Mouse (Mus musculus): ENCODE data around the gene Spag9. TPM values are rescaled to one million over a fixed set of nuclear protein-coding genes. Genes with fewer than 3 reads are reported as not detected.

Gene Spag9
- 29.7 and 38.4 TPM in 2 replicates for polyA plus RNA-seq (2015; fragmentation: Nextera tagmentation; extraction: Ambion mirVana)

DNA sequence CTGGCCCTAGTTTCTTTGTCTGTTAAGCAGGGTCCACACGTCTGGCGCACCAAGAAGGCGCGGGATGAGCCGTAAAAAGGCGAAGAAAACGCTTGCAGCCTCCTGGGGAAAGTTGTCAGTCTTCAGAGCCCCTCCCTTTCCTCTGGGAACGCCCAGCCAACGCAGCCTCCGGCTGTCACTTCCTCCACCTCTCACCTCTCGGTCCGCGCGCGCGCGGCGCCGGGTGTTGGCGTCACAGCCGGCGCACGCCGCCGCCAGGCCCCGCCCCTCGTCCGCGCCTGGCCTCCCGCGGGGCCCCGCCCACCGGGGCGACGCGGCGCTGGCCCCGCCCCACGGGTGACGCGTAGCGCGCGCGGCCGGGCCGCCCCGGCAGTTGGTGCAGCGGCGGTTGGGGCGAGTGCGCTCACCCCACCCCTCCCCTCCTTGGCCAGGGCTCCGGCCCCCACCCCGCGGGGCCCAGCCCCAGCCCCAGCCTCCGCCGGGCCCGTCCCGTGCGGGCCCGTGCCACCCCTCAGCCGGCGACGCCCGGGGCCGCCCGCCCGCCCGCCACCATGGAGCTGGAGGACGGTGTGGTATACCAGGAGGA lies at the start of gene Spag9:
TSS of gene Spag9 (plus strand) at position 372 of the 586 bp plus-strand sequence.
- H3K4me3 ChIP-seq (ENCODE audit: low read length) = peak within 1 kb of the TSS; percentile 96
- peak within 1 kb of the TSS; percentile 99 for H3K27ac ChIP-seq (ENCODE audit: low read length)
- H3K27me3 ChIP-seq (ENCODE audit: insufficient read depth, low read length) = no peaks in the 10 kb centered on the region
- WGBS = under 1% methylated on average over 52 of the region's 70 CpGs
- H3K9me3 ChIP-seq (ENCODE audit: low read length) = no peaks in the 10 kb centered on the region
- peak within 1 kb of the TSS; percentile 94 for H3K4me2 ChIP-seq (replicated peaks; ENCODE audit: low read depth, low read length)
- ATAC-seq (ENCODE audit: low FRiP score, low TSS enrichment) = peak; percentile 95
- peak within 1 kb of the TSS; percentile 96 for H3K9ac ChIP-seq (replicated peaks; ENCODE audit: low read length)
- peaks cover 26% of the 10 kb centered on the region for H3K4me1 ChIP-seq (ENCODE audit: insufficient read depth, low read length)
- H3K36me3 ChIP-seq (ENCODE audit: insufficient read depth, low read length) = no peaks in the 10 kb centered on the region

DNA sequence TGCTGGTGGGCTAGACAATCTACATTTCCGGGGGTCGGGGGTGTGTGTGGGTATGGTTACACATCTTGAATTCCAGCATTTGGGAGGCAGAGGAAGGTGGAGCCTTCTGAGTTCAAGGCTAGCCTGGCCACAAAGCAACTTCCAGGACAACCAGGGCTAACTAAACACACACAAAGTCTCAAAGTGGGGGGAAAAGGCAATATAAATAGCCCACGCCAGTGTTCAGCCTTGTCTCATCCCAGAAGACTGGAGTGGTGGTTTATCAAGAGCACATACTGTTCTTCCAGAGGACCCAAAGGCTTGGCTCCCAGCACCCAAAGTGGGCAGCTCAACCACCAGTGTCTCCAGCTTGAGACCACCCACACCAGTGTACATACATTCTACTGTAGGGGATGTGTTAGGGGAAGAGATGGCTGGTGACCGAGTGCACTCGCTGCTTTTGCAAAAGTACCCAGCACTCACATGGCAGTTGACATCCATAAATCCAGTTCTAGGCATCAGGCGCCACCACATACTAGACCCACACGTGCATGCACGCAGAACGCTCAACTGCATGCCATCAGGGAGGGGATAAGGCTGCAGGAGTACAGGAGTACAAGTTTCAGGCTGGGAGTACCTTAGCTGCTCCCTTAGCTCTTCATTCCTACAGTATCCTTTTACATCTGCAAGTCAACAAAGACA lies 46.9 kb upstream of the Spag9 start:
- peaks cover 21% of the 10 kb centered on the region for H3K4me1 ChIP-seq (ENCODE audit: insufficient read depth, low read length)
- WGBS = 79% methylated on average over 9 of the region's 9 CpGs
- no peak overlapping the region for H3K4me3 ChIP-seq (ENCODE audit: low read length)
- no peaks in the 10 kb centered on the region for H3K27me3 ChIP-seq (ENCODE audit: insufficient read depth, low read length)
- H3K9ac ChIP-seq (replicated peaks; ENCODE audit: low read length) = no peak overlapping the region
- H3K4me2 ChIP-seq (replicated peaks; ENCODE audit: low read depth, low read length) = no peak overlapping the region
- peaks cover 43% of the 10 kb centered on the region for H3K36me3 ChIP-seq (ENCODE audit: insufficient read depth, low read length)
- no peaks in the 10 kb centered on the region for H3K9me3 ChIP-seq (ENCODE audit: low read length)
- no peak for ATAC-seq (ENCODE audit: low FRiP score, low TSS enrichment)
- no peak overlapping the region for H3K27ac ChIP-seq (ENCODE audit: low read length)

DNA sequence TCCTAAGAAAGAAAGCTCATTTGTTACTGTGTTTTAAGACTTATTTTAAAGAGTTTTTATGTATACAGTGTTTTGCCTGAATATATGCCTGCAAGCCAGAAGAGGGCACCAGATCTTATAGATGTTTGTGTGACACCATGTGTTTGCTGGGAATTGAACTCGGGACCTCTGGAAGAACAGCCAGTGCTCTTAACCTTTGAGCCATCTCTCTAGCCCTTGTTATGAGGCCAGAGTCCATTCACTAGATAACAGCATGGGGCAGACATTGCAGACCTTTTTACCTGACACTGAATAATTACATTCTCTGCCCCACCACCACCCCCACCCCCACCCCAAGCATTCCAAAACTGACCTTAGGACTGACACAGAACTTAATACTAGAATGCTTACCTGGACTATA lies 45.8 kb upstream of the Spag9 start:
- WGBS = 76% methylated on average over 1 of the region's 1 CpGs
- no peaks in the 10 kb centered on the region for H3K9me3 ChIP-seq (ENCODE audit: low read length)
- H3K36me3 ChIP-seq (ENCODE audit: insufficient read depth, low read length) = peaks cover 43% of the 10 kb centered on the region
- no peak overlapping the region for H3K27ac ChIP-seq (ENCODE audit: low read length)
- H3K4me1 ChIP-seq (ENCODE audit: insufficient read depth, low read length) = peaks cover 29% of the 10 kb centered on the region
- H3K9ac ChIP-seq (replicated peaks; ENCODE audit: low read length) = no peak overlapping the region
- no peaks in the 10 kb centered on the region for H3K27me3 ChIP-seq (ENCODE audit: insufficient read depth, low read length)
- H3K4me2 ChIP-seq (replicated peaks; ENCODE audit: low read depth, low read length) = no peak overlapping the region
- no peak for ATAC-seq (ENCODE audit: low FRiP score, low TSS enrichment)
- no peak overlapping the region for H3K4me3 ChIP-seq (ENCODE audit: low read length)

DNA sequence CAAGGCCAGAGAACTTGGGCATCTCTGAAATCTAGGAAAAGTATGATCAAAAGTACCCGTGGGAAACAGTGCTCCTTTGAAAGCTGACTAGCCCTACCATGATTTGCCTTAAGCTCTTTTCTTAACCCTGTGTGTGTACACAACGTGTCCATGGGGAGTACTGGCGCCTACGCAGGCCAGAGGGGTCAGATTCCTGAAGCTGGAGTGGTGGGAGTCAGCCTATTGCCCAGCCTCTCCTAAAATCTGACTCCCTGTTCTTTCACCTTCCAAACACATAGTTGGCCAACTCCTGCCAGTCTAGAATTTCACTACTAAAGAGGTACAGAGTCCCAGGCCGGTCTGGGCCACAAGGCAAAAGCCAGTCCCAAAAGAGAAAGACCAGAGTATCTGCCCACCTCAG lies 43.5 kb upstream of the Spag9 start:
- H3K27ac ChIP-seq (ENCODE audit: low read length) = peak overlapping the region; percentile 2; the same call in 1 of the 2 replicates
- peak overlapping the region; percentile 13; the same call in 1 of the 2 replicates for H3K4me2 ChIP-seq (replicated peaks; ENCODE audit: low read depth, low read length)
- no peaks in the 10 kb centered on the region for H3K9me3 ChIP-seq (ENCODE audit: low read length)
- H3K9ac ChIP-seq (replicated peaks; ENCODE audit: low read length) = no peak overlapping the region; the same call in 1 of the 2 replicates
- no peaks in the 10 kb centered on the region for H3K27me3 ChIP-seq (ENCODE audit: insufficient read depth, low read length)
- H3K36me3 ChIP-seq (ENCODE audit: insufficient read depth, low read length) = peaks cover 43% of the 10 kb centered on the region
- H3K4me1 ChIP-seq (ENCODE audit: insufficient read depth, low read length) = peaks cover 35% of the 10 kb centered on the region
- no peak overlapping the region for H3K4me3 ChIP-seq (ENCODE audit: low read length)
- ATAC-seq (ENCODE audit: low FRiP score, low TSS enrichment) = no peak
- 17% methylated on average over 5 of the region's 5 CpGs for WGBS

DNA sequence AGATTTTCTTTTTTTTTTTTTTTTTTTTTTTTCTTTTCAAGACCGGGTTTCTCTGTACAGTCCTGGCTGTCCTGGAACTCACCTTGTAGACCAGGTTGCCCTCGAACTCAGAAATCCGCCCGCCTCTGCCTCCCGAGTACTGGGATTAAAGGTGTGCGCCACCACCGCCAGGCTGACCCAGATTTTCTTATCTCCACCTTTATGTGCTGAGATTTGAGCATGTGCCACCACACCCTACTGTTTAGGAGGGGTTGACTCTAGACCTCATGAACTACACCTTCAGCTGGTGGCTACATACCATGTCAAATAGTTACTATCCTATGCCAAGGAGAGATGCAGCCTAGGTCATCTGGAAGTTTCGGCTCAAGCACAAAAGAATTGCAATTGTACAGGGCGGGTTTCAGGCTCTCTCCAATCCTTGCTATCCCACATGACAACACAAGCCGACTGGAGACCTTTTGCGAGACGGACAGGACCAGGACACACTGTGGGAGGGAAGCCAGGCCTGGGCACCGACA lies 41.1 kb upstream of the Spag9 start:
- peak overlapping the region; percentile 92 for H3K4me2 ChIP-seq (replicated peaks; ENCODE audit: low read depth, low read length)
- H3K4me3 ChIP-seq (ENCODE audit: low read length) = peak overlapping the region; percentile 88
- peaks cover 35% of the 10 kb centered on the region for H3K4me1 ChIP-seq (ENCODE audit: insufficient read depth, low read length)
- ATAC-seq (ENCODE audit: low FRiP score, low TSS enrichment) = peak; percentile 7; the same call in 1 of the 2 replicates
- no peaks in the 10 kb centered on the region for H3K9me3 ChIP-seq (ENCODE audit: low read length)
- H3K27me3 ChIP-seq (ENCODE audit: insufficient read depth, low read length) = no peaks in the 10 kb centered on the region
- H3K36me3 ChIP-seq (ENCODE audit: insufficient read depth, low read length) = peaks cover 53% of the 10 kb centered on the region
- H3K9ac ChIP-seq (replicated peaks; ENCODE audit: low read length) = peak overlapping the region; percentile 83
- H3K27ac ChIP-seq (ENCODE audit: low read length) = peak overlapping the region; percentile 94
- WGBS = 45% methylated on average over 13 of the region's 13 CpGs

DNA sequence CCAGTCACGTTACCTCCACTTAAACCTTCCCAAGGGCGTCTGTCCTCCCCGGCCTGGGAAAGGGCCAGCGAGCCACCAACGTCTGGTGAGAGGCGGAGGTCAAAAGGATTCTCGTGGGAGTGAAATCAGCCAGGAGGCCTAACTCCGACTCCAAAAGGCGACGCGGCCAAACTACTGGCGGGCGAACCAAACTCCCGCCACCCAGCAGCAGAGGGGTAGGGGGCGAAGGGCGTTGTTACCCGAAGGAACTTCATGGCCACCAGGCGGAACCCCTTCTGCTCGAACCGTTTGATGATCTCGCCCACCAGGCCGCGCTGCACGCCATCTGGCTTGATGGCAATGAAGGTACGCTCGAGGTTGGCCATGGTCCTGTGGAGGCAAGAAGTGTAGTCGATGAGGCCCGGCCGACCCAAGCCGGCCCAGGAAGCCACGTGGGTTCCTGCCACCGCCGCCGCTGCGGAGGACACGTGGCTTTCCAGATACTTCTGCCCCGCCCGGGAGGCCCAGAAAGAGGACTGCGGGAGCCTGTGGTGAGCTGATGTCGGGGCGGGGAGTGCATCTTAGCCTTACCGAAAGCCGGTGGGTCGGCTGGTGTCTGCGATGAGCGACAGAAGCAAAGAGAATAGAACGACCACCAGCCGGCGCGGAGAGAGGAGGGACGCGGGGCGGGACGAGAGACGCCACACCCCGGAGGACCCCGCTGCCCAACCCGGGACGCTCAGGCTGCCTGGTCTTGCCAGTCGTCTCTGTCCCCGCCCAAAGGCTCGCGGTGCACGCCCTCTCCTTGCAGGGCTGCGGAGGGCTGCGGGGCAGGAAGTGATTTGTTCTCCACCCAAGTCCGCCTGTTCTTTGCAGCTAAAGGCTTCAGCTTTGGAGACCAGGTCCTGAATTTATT lies 40.4 kb upstream of the Spag9 start:
- ATAC-seq (ENCODE audit: low FRiP score, low TSS enrichment) = peak; percentile 99
- Histone ChIP-seq H3K4me3 (ENCODE audit: low read length) (peak overlapping the region; percentile 88), H3K4me2 (replicated peaks; ENCODE audit: low read depth, low read length) (peak overlapping the region; percentile 92), H3K9ac (replicated peaks; ENCODE audit: low read length) (peak overlapping the region; percentile 83), H3K27me3 (ENCODE audit: insufficient read depth, low read length) (no peaks in the 10 kb centered on the region), H3K9me3 (ENCODE audit: low read length) (no peaks in the 10 kb centered on the region), H3K36me3 (ENCODE audit: insufficient read depth, low read length) (peaks cover 53% of the 10 kb centered on the region), H3K4me1 (ENCODE audit: insufficient read depth, low read length) (peaks cover 35% of the 10 kb centered on the region), H3K27ac (ENCODE audit: low read length) (peak overlapping the region; percentile 94)
- under 1% methylated on average over 64 of the region's 67 CpGs for WGBS

DNA sequence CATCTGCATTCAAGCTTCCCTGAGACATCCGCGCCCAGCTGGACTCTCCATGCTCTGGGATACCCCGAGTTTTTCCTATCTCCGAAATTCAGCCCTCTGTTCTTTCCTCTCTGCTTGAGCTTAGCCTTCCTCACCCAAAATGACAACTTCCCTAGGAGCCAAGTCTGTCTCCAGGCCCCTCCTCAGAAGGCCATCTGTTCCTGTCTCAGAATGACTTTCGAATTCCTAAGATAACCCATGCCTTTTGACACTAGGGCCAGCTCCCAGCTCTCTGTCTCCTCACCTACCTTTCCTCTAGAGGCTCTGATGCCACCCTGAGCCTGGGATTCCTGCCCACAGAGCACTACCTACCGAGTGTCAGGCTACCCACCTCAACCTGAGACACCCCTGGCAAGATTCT lies 39.7 kb upstream of the Spag9 start, which contains the start of gene Nme2:
TSS of gene Nme2 (minus strand) at position 101 of the 400 bp plus-strand sequence.
- ATAC-seq (ENCODE audit: low FRiP score, low TSS enrichment) = peak; percentile 27; the same call in 1 of the 2 replicates
- peaks cover 52% of the 10 kb centered on the region for H3K36me3 ChIP-seq (ENCODE audit: insufficient read depth, low read length)
- H3K27ac ChIP-seq (ENCODE audit: low read length) = peak within 1 kb of the TSS; percentile 94
- peak within 1 kb of the TSS; percentile 92 for H3K4me2 ChIP-seq (replicated peaks; ENCODE audit: low read depth, low read length)
- H3K27me3 ChIP-seq (ENCODE audit: insufficient read depth, low read length) = no peaks in the 10 kb centered on the region
- peak within 1 kb of the TSS; percentile 83 for H3K9ac ChIP-seq (replicated peaks; ENCODE audit: low read length)
- H3K9me3 ChIP-seq (ENCODE audit: low read length) = no peaks in the 10 kb centered on the region
- 1% methylated on average over 6 of the region's 6 CpGs for WGBS
- peaks cover 35% of the 10 kb centered on the region for H3K4me1 ChIP-seq (ENCODE audit: insufficient read depth, low read length)
- H3K4me3 ChIP-seq (ENCODE audit: low read length) = peak within 1 kb of the TSS; percentile 88

DNA sequence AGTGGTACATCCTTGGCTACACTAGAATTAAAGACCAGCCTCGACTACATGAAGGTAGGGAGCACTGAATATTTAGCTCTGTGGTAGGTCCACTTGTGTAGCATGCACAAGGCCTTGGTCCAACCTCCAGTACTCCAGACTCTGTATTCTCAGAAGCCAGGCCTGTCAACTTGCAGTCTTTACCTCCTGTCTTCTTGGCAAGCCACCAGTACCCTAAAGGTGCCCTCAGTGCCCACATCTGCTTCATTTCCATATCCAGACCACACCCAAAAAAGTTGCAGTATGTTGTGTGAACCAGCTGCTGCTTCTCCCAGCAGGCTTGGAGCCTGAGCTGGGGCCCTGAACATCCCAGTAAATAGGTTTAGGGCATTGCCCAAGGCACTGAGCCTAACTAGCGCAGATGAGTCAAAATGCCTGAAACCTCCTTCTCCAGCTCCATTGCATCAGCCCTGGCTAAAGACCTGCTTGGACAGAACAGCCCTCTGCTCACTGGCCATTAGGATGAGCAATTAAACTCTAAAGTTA lies 38.8 kb upstream of the Spag9 start:
- Histone ChIP-seq H3K4me3 (ENCODE audit: low read length) (no peak overlapping the region), H3K36me3 (ENCODE audit: insufficient read depth, low read length) (peaks cover 50% of the 10 kb centered on the region), H3K4me1 (ENCODE audit: insufficient read depth, low read length) (peaks cover 33% of the 10 kb centered on the region), H3K9me3 (ENCODE audit: low read length) (no peaks in the 10 kb centered on the region), H3K27ac (ENCODE audit: low read length) (no peak overlapping the region), H3K27me3 (ENCODE audit: insufficient read depth, low read length) (no peaks in the 10 kb centered on the region), H3K4me2 (replicated peaks; ENCODE audit: low read depth, low read length) (no peak overlapping the region), H3K9ac (replicated peaks; ENCODE audit: low read length) (no peak overlapping the region)
- WGBS = 93% methylated on average over 2 of the region's 2 CpGs
- no peak for ATAC-seq (ENCODE audit: low FRiP score, low TSS enrichment)

DNA sequence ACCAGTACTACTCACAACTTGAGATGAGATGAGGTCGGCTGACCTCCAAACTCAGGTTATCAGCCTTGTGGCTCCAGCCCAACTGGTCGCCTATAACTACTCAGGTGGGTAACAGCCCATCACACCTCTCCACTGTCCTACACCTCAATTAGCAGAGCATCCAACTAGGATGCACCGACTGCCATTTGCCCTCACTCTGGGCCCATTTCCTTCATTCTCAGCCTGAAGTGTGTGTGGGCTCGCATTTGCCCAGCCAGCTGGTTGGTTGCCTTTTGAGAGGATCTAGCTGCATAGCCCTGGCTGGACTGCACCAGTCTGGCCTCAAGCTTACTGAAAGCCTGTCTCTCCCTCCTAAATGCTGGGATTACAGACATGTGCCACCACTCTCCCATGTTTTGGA lies 38.1 kb upstream of the Spag9 start:
- Histone ChIP-seq H3K36me3 (ENCODE audit: insufficient read depth, low read length) (peaks cover 56% of the 10 kb centered on the region), H3K27ac (ENCODE audit: low read length) (no peak overlapping the region), H3K9ac (replicated peaks; ENCODE audit: low read length) (no peak overlapping the region), H3K4me2 (replicated peaks; ENCODE audit: low read depth, low read length) (no peak overlapping the region), H3K27me3 (ENCODE audit: insufficient read depth, low read length) (no peaks in the 10 kb centered on the region), H3K9me3 (ENCODE audit: low read length) (no peaks in the 10 kb centered on the region), H3K4me1 (ENCODE audit: insufficient read depth, low read length) (peaks cover 26% of the 10 kb centered on the region), H3K4me3 (ENCODE audit: low read length) (no peak overlapping the region)
- WGBS = 67% methylated on average over 4 of the region's 4 CpGs
- ATAC-seq (ENCODE audit: low FRiP score, low TSS enrichment) = no peak
